In genomic region chr14:118804351-118804750, GRCm38 (mm10) we compare ENCODE assay signal across 11 mouse cellular contexts. TPM values are rescaled to one million over a fixed set of nuclear protein-coding genes. Genes with fewer than 3 reads are reported as not detected.
DNase-seq lines count a peak whose midpoint lies in the region; ATAC-seq and TF ChIP-seq lines count a peak whose summit lies in the region.
"Had no signal": no experiment of that assay in that cellular context is flagged by ENCODE, and none has a peak within 500 bp of the region (broad histone marks: within the 10 kb centered on the region; RNA-seq: fewer than 3 reads in every experiment).

No protein-coding gene starts in this region.

- TF ChIP-seq CTCF in stomach, postnatal 0 days (IDR thresholded peaks at IDR 0.05; ENCODE audit: low read depth) = peak; percentile 51

- no peak for TF ChIP-seq EP300 in stomach, postnatal 0 days (optimal IDR thresholded peaks at IDR 0.05)

- H3K36me3 ChIP-seq in forebrain, embryonic 13.5 days (ENCODE audit: poor library complexity, severe bottlenecking) = no peaks in the 10 kb centered on the region
- H3K36me3 ChIP-seq in forebrain, embryonic 10.5 days (replicated peaks) = no peaks in the 10 kb centered on the region
- H3K36me3 ChIP-seq in kidney, embryonic 14.5 days (ENCODE audit: control insufficient read depth, insufficient read depth, low read length) = no peaks in the 10 kb centered on the region
- H3K36me3 ChIP-seq in stomach, postnatal 0 days (ENCODE audit: control insufficient read depth, insufficient read depth, low read length) = no peaks in the 10 kb centered on the region
- H3K36me3 ChIP-seq: lung, embryonic 15.5 days had no signal

- no peak for ATAC-seq in forebrain, embryonic 13.5 days
- ATAC-seq in kidney, embryonic 14.5 days (ENCODE audit: low FRiP score, low TSS enrichment) = peak; percentile 66; the same call in 1 of the 2 replicates
- no peak for ATAC-seq in stomach, postnatal 0 days (ENCODE audit: low FRiP score, low TSS enrichment)
- no peak for ATAC-seq in monocyte, adult 5-6 weeks (replicated peaks; ENCODE audit: insufficient number of reproducible peaks, low FRiP score, low TSS enrichment, poor library complexity, severe bottlenecking)

- no peak overlapping the region for H3K27ac ChIP-seq in forebrain, embryonic 13.5 days
- no peak overlapping the region for H3K27ac ChIP-seq in forebrain, embryonic 10.5 days
- H3K27ac ChIP-seq in kidney, embryonic 14.5 days (ENCODE audit: low read depth, low read length) = no peak overlapping the region
- H3K27ac ChIP-seq in stomach, postnatal 0 days (replicated peaks) = no peak overlapping the region
- H3K27ac ChIP-seq: lung, embryonic 15.5 days had no signal

- H3K4me2 ChIP-seq in forebrain, embryonic 13.5 days = peak overlapping the region; percentile 7; the same call in 1 of the 2 replicates
- no peak overlapping the region for H3K4me2 ChIP-seq in kidney, embryonic 14.5 days (replicated peaks; ENCODE audit: low read depth, low read length)
- H3K4me2 ChIP-seq in stomach, postnatal 0 days (replicated peaks; ENCODE audit: low read depth) = no peak overlapping the region
- H3K4me2 ChIP-seq: lung, embryonic 15.5 days had no signal

- WGBS in forebrain, embryonic 13.5 days = 22% methylated on average over 6 of the region's 6 CpGs
- 24% methylated on average over 6 of the region's 6 CpGs for WGBS in forebrain, embryonic 10.5 days
- WGBS in kidney, embryonic 14.5 days = 48% methylated on average over 6 of the region's 6 CpGs
- WGBS in stomach, postnatal 0 days = 28% methylated on average over 6 of the region's 6 CpGs

- H3K27me3 ChIP-seq in forebrain, embryonic 13.5 days = no peaks in the 10 kb centered on the region
- H3K27me3 ChIP-seq in forebrain, embryonic 10.5 days (ENCODE audit: poor library complexity, severe bottlenecking) = peaks cover 7% of the 10 kb centered on the region; the same call in 1 of the 2 replicates
- H3K27me3 ChIP-seq in kidney, embryonic 14.5 days (ENCODE audit: control insufficient read depth, insufficient read depth, low read length) = no peaks in the 10 kb centered on the region
- H3K27me3 ChIP-seq in stomach, postnatal 0 days (ENCODE audit: control insufficient read depth, insufficient read depth, low read length) = no peaks in the 10 kb centered on the region
- H3K27me3 ChIP-seq: lung, embryonic 15.5 days had no signal

- H3K4me1 ChIP-seq in forebrain, embryonic 13.5 days = 0 out of 2 replicates have a peak, but pooled peaks cover 2% of the 10 kb centered on the region
- H3K4me1 ChIP-seq in forebrain, embryonic 10.5 days = peaks cover 9% of the 10 kb centered on the region
- no peaks in the 10 kb centered on the region for H3K4me1 ChIP-seq in kidney, embryonic 14.5 days (ENCODE audit: control insufficient read depth, insufficient read depth, low read length)
- H3K4me1 ChIP-seq in stomach, postnatal 0 days (replicated peaks; ENCODE audit: control insufficient read depth, insufficient read depth) = no peaks in the 10 kb centered on the region
- H3K4me1 ChIP-seq: lung, embryonic 15.5 days had no signal

- H3K9ac ChIP-seq in forebrain, embryonic 13.5 days = no peak overlapping the region
- H3K9ac ChIP-seq in kidney, embryonic 14.5 days (ENCODE audit: low read depth, low read length) = no peak overlapping the region
- H3K9ac ChIP-seq in stomach, postnatal 0 days (ENCODE audit: low read length) = no peak overlapping the region
- H3K9ac ChIP-seq: lung, embryonic 15.5 days had no signal

- no peaks in the 10 kb centered on the region for H3K9me3 ChIP-seq in forebrain, embryonic 13.5 days (replicated peaks)
- H3K9me3 ChIP-seq in forebrain, embryonic 10.5 days = no peaks in the 10 kb centered on the region
- H3K9me3 ChIP-seq in kidney, embryonic 14.5 days (ENCODE audit: control insufficient read depth, low read length) = no peaks in the 10 kb centered on the region
- H3K9me3 ChIP-seq in stomach, postnatal 0 days (ENCODE audit: control insufficient read depth, low read length) = no peaks in the 10 kb centered on the region
- H3K9me3 ChIP-seq: lung, embryonic 15.5 days had no signal

- H3K4me3 ChIP-seq in forebrain, embryonic 13.5 days = no peak overlapping the region
- no peak overlapping the region for H3K4me3 ChIP-seq in forebrain, embryonic 10.5 days
- H3K4me3 ChIP-seq in kidney, embryonic 14.5 days (ENCODE audit: low read length) = no peak overlapping the region
- H3K4me3 ChIP-seq in stomach, postnatal 0 days (ENCODE audit: low read depth, low read length) = no peak overlapping the region
- H3K4me3 ChIP-seq: lung, embryonic 15.5 days had no signal

- no peak for DNase-seq in forebrain, embryonic 10.5 days (ENCODE audit: extremely low spot score, low spot score)
- peak; percentile 50 to 81 for DNase-seq in spleen, postnatal 4 days (ENCODE audit: low spot score in 2 of 2)
- no peak for DNase-seq in spleen, adult 18-20 months
- DNase-seq in stomach, postnatal 0 days (ENCODE audit: low spot score) = peak; percentile 20
- DNase-seq in frontal cortex, adult 2 months (ENCODE audit: extremely low spot score in 1 of 2, low spot score in 1 of 2) = no peak
- DNase-seq: cerebellum, adult 11-12 months had no signal

RNA-seq across cellular contexts. Expression of gene Cldn10, which starts 16.6 kb away (rescaled TPM):
- polyA plus RNA-seq in forebrain, embryonic 13.5 days (2015; fragmentation: Nextera tagmentation; extraction: Ambion mirVana) = 0.57 and 0.77 TPM in 2 replicates
- 1.6 and 3.1 TPM in 2 replicates for polyA plus RNA-seq in forebrain, embryonic 10.5 days (2016; fragmentation: Nextera tagmentation; extraction: Ambion mirVana)
- polyA plus RNA-seq in kidney, embryonic 14.5 days (2014; fragmentation: Nextera tagmentation; extraction: Ambion mirVana) = 7.3 and 12.2 TPM in 2 replicates
- 8.2 and 8.4 TPM in 2 replicates for polyA plus RNA-seq in stomach, postnatal 0 days (2015; fragmentation: Nextera tagmentation; extraction: Ambion mirVana)
- polyA plus RNA-seq in frontal cortex, adult 2 months (2012; rRNA removed) = 28.5 and 32.5 TPM in 2 replicates
- total RNA-seq in monocyte, adult 5-6 weeks (2017) = 0.29 TPM in 1 of 3 replicates, not detected in the others
- total RNA-seq: gastrocnemius, adult 8-10 months had no signal

Comparison
In these comparisons a context has a peak if more than half of its experiments do, and no peak if none do; other contexts are left out.
1. DNase-seq: peak in spleen, postnatal 4 days (2 of 2) and stomach, postnatal 0 days (single experiment); none in forebrain, embryonic 10.5 days (single experiment), spleen, adult 18-20 months (0 of 2) and frontal cortex, adult 2 months (0 of 2).